Mouse (Mus musculus): Measurements from ENCODE around the gene Tnk2. TPM values are rescaled to one million over a fixed set of nuclear protein-coding genes. Genes with fewer than 3 reads are reported as not detected.

Tnk2 gene
- polyA plus RNA-seq, 1 experiment from 2014 or later = 7.5 TPM

- Histone ChIP-seq H3K4me1 (ENCODE audit: control insufficient read depth, insufficient read depth, low read length) (peaks cover 19% of the 10 kb centered on the region), H3K4me2 (ENCODE audit: low read depth, low read length) (no peak overlapping the region), H3K4me3 (ENCODE audit: low read length) (no peak overlapping the region), H3K36me3 (ENCODE audit: control insufficient read depth, insufficient read depth, low read length) (no peaks in the 10 kb centered on the region), H3K27me3 (replicated peaks; ENCODE audit: control insufficient read depth, insufficient read depth, low read length) (no peaks in the 10 kb centered on the region), H3K9ac (ENCODE audit: low read depth, low read length) (no peak overlapping the region), H3K27ac (ENCODE audit: low read length) (no peak overlapping the region), H3K9me3 (ENCODE audit: control insufficient read depth, low read length) (no peaks in the 10 kb centered on the region)
- 59% methylated on average over 13 of the region's 13 CpGs for WGBS
- ATAC-seq = no peak
Observed at GRCm38 (mm10) chr16:32642280-32642679, 1.4 kb upstream of the Tnk2 start.

GRCm38 (mm10) chr16:32644069-32644800, 561 bp downstream of the Tnk2 start:
- Histone ChIP-seq H3K4me3 (ENCODE audit: low read length) (peak overlapping the region; percentile 86), H3K36me3 (ENCODE audit: control insufficient read depth, insufficient read depth, low read length) (no peaks in the 10 kb centered on the region), H3K27me3 (replicated peaks; ENCODE audit: control insufficient read depth, insufficient read depth, low read length) (no peaks in the 10 kb centered on the region), H3K27ac (ENCODE audit: low read length) (peak overlapping the region; percentile 66), H3K9ac (ENCODE audit: low read depth, low read length) (peak overlapping the region; percentile 88), H3K9me3 (ENCODE audit: control insufficient read depth, low read length) (no peaks in the 10 kb centered on the region), H3K4me1 (ENCODE audit: control insufficient read depth, insufficient read depth, low read length) (peaks cover 19% of the 10 kb centered on the region), H3K4me2 (ENCODE audit: low read depth, low read length) (peak overlapping the region; percentile 92)
- WGBS = under 1% methylated on average over 70 of the region's 82 CpGs
- peak; percentile 63 for ATAC-seq

- peak; percentile 8; the same call in 1 of the 2 replicates for ATAC-seq
- no peaks in the 10 kb centered on the region for H3K27me3 ChIP-seq (replicated peaks; ENCODE audit: control insufficient read depth, insufficient read depth, low read length)
- peak overlapping the region; percentile 86 for H3K4me3 ChIP-seq (ENCODE audit: low read length)
- H3K36me3 ChIP-seq (ENCODE audit: control insufficient read depth, insufficient read depth, low read length) = no peaks in the 10 kb centered on the region
- H3K9me3 ChIP-seq (ENCODE audit: control insufficient read depth, low read length) = no peaks in the 10 kb centered on the region
- 13% methylated on average over 12 of the region's 12 CpGs for WGBS
- H3K4me1 ChIP-seq (ENCODE audit: control insufficient read depth, insufficient read depth, low read length) = peaks cover 19% of the 10 kb centered on the region
- H3K4me2 ChIP-seq (ENCODE audit: low read depth, low read length) = peak overlapping the region; percentile 92
- peak overlapping the region; percentile 88 for H3K9ac ChIP-seq (ENCODE audit: low read depth, low read length)
- peak overlapping the region; percentile 66 for H3K27ac ChIP-seq (ENCODE audit: low read length)
Observed at GRCm38 (mm10) chr16:32644801-32645170, 1.1 kb downstream of the Tnk2 start.

- Histone ChIP-seq H3K9me3 (ENCODE audit: control insufficient read depth, low read length) (no peaks in the 10 kb centered on the region), H3K27me3 (replicated peaks; ENCODE audit: control insufficient read depth, insufficient read depth, low read length) (no peaks in the 10 kb centered on the region), H3K27ac (ENCODE audit: low read length) (no peak overlapping the region; the same call in 1 of the 2 replicates), H3K4me1 (ENCODE audit: control insufficient read depth, insufficient read depth, low read length) (peaks cover 19% of the 10 kb centered on the region), H3K9ac (ENCODE audit: low read depth, low read length) (peak overlapping the region; percentile 88; the same call in 1 of the 2 replicates), H3K4me2 (ENCODE audit: low read depth, low read length) (peak overlapping the region; percentile 92), H3K4me3 (ENCODE audit: low read length) (peak overlapping the region; percentile 86), H3K36me3 (ENCODE audit: control insufficient read depth, insufficient read depth, low read length) (no peaks in the 10 kb centered on the region)
- WGBS = 22% methylated on average over 14 of the region's 14 CpGs
- peak; percentile 74 for ATAC-seq
Observed at GRCm38 (mm10) chr16:32645361-32645914, 1.8 kb downstream of the Tnk2 start.

GRCm38 (mm10) chr16:32646014-32646413, 2.3 kb downstream of the Tnk2 start:
- H3K4me2 ChIP-seq (ENCODE audit: low read depth, low read length) = peak overlapping the region; percentile 92
- no peaks in the 10 kb centered on the region for H3K27me3 ChIP-seq (replicated peaks; ENCODE audit: control insufficient read depth, insufficient read depth, low read length)
- H3K9ac ChIP-seq (ENCODE audit: low read depth, low read length) = peak overlapping the region; percentile 35; the same call in 1 of the 2 replicates
- ATAC-seq = no peak
- H3K9me3 ChIP-seq (ENCODE audit: control insufficient read depth, low read length) = no peaks in the 10 kb centered on the region
- H3K36me3 ChIP-seq (ENCODE audit: control insufficient read depth, insufficient read depth, low read length) = no peaks in the 10 kb centered on the region
- no peak overlapping the region for H3K27ac ChIP-seq (ENCODE audit: low read length)
- peak overlapping the region; percentile 86 for H3K4me3 ChIP-seq (ENCODE audit: low read length)
- 80% methylated on average over 9 of the region's 9 CpGs for WGBS
- peaks cover 19% of the 10 kb centered on the region for H3K4me1 ChIP-seq (ENCODE audit: control insufficient read depth, insufficient read depth, low read length)

- H3K36me3 ChIP-seq (ENCODE audit: control insufficient read depth, insufficient read depth, low read length) = no peaks in the 10 kb centered on the region
Observed at GRCm38 (mm10) chr16:32647712-32648111, 4.0 kb downstream of the Tnk2 start.

GRCm38 (mm10) chr16:32650461-32650860, 6.8 kb downstream of the Tnk2 start:
- Histone ChIP-seq H3K9ac (ENCODE audit: low read depth, low read length) (no peak overlapping the region), H3K4me2 (ENCODE audit: low read depth, low read length) (no peak overlapping the region), H3K27ac (ENCODE audit: low read length) (no peak overlapping the region), H3K4me1 (ENCODE audit: control insufficient read depth, insufficient read depth, low read length) (peaks cover 10% of the 10 kb centered on the region), H3K27me3 (replicated peaks; ENCODE audit: control insufficient read depth, insufficient read depth, low read length) (no peaks in the 10 kb centered on the region), H3K36me3 (ENCODE audit: control insufficient read depth, insufficient read depth, low read length) (no peaks in the 10 kb centered on the region), H3K4me3 (ENCODE audit: low read length) (no peak overlapping the region), H3K9me3 (ENCODE audit: control insufficient read depth, low read length) (no peaks in the 10 kb centered on the region)
- ATAC-seq = no peak

More at GRCm38 (mm10) chr16:32647712-32648111, 4.0 kb downstream of the Tnk2 start:
- no peak for ATAC-seq
- Histone ChIP-seq H3K27me3 (replicated peaks; ENCODE audit: control insufficient read depth, insufficient read depth, low read length) (no peaks in the 10 kb centered on the region), H3K9ac (ENCODE audit: low read depth, low read length) (no peak overlapping the region), H3K9me3 (ENCODE audit: control insufficient read depth, low read length) (no peaks in the 10 kb centered on the region), H3K4me2 (ENCODE audit: low read depth, low read length) (no peak overlapping the region), H3K27ac (ENCODE audit: low read length) (no peak overlapping the region), H3K4me3 (ENCODE audit: low read length) (no peak overlapping the region), H3K4me1 (ENCODE audit: control insufficient read depth, insufficient read depth, low read length) (peaks cover 19% of the 10 kb centered on the region)

- Histone ChIP-seq H3K9me3 (ENCODE audit: control insufficient read depth, low read length) (no peaks in the 10 kb centered on the region), H3K9ac (ENCODE audit: low read depth, low read length) (no peak overlapping the region), H3K4me3 (ENCODE audit: low read length) (no peak overlapping the region), H3K27me3 (replicated peaks; ENCODE audit: control insufficient read depth, insufficient read depth, low read length) (no peaks in the 10 kb centered on the region), H3K4me1 (ENCODE audit: control insufficient read depth, insufficient read depth, low read length) (peaks cover 5% of the 10 kb centered on the region), H3K27ac (ENCODE audit: low read length) (peak overlapping the region; percentile 31; the same call in 1 of the 2 replicates), H3K36me3 (ENCODE audit: control insufficient read depth, insufficient read depth, low read length) (no peaks in the 10 kb centered on the region), H3K4me2 (ENCODE audit: low read depth, low read length) (no peak overlapping the region)
- ATAC-seq = peak; percentile 31; the same call in 1 of the 2 replicates
- 73% methylated on average over 5 of the region's 5 CpGs for WGBS
Observed at GRCm38 (mm10) chr16:32650974-32651618, 7.4 kb downstream of the Tnk2 start.

GRCm38 (mm10) chr16:32654071-32654733, 10.5 kb downstream of the Tnk2 start:
- no peak for ATAC-seq
- no peaks in the 10 kb centered on the region for H3K9me3 ChIP-seq (ENCODE audit: control insufficient read depth, low read length)
- no peak overlapping the region for H3K4me3 ChIP-seq (ENCODE audit: low read length)
- no peaks in the 10 kb centered on the region for H3K36me3 ChIP-seq (ENCODE audit: control insufficient read depth, insufficient read depth, low read length)
- H3K9ac ChIP-seq (ENCODE audit: low read depth, low read length) = no peak overlapping the region
- H3K4me1 ChIP-seq (ENCODE audit: control insufficient read depth, insufficient read depth, low read length) = peaks cover 14% of the 10 kb centered on the region
- WGBS = 82% methylated on average over 6 of the region's 6 CpGs
- H3K27ac ChIP-seq (ENCODE audit: low read length) = no peak overlapping the region
- no peak overlapping the region for H3K4me2 ChIP-seq (ENCODE audit: low read depth, low read length)
- H3K27me3 ChIP-seq (replicated peaks; ENCODE audit: control insufficient read depth, insufficient read depth, low read length) = no peaks in the 10 kb centered on the region

Measured in intestine, embryonic 16.5 days (tissue).